Mouse (Mus musculus): ENCODE measurements around the gene Denr. TPM values are rescaled to one million over a fixed set of nuclear protein-coding genes. Genes with fewer than 3 reads are reported as not detected.

Gene Denr
- polyA plus RNA-seq, 1 experiment from 2014 or later, result 82.7 TPM

GRCm38 (mm10) chr5:123869615-123870014 lies 37.4 kb upstream of the Denr start:
- ATAC-seq, result no peak
- Histone ChIP-seq H3K4me1 (replicated peaks; ENCODE audit: control insufficient read depth, insufficient read depth, low read length) (no peaks in the 10 kb centered on the region), H3K4me2 (replicated peaks; ENCODE audit: low read depth) (no peak overlapping the region), H3K9me3 (ENCODE audit: control insufficient read depth) (no peaks in the 10 kb centered on the region), H3K27ac (ENCODE audit: low read depth, low read length) (no peak overlapping the region), H3K9ac (ENCODE audit: low read depth, low read length) (no peak overlapping the region), H3K36me3 (ENCODE audit: control insufficient read depth, insufficient read depth) (no peaks in the 10 kb centered on the region), H3K27me3 (replicated peaks; ENCODE audit: control insufficient read depth, insufficient read depth, low read length) (no peaks in the 10 kb centered on the region), H3K4me3 (ENCODE audit: low read depth, low read length) (no peak overlapping the region)
- WGBS, result 71% methylated on average over 4 of the region's 4 CpGs
- no peak for TF ChIP-seq CTCF (IDR thresholded peaks at IDR 0.05; ENCODE audit: low read depth)

GRCm38 (mm10) chr5:123874177-123874576 lies 32.8 kb upstream of the Denr start:
- Histone ChIP-seq H3K4me2 (replicated peaks; ENCODE audit: low read depth) (no peak overlapping the region), H3K9ac (ENCODE audit: low read depth, low read length) (no peak overlapping the region), H3K9me3 (ENCODE audit: control insufficient read depth) (no peaks in the 10 kb centered on the region), H3K4me3 (ENCODE audit: low read depth, low read length) (no peak overlapping the region), H3K27me3 (replicated peaks; ENCODE audit: control insufficient read depth, insufficient read depth, low read length) (no peaks in the 10 kb centered on the region), H3K36me3 (ENCODE audit: control insufficient read depth, insufficient read depth) (no peaks in the 10 kb centered on the region), H3K27ac (ENCODE audit: low read depth, low read length) (no peak overlapping the region), H3K4me1 (replicated peaks; ENCODE audit: control insufficient read depth, insufficient read depth, low read length) (no peaks in the 10 kb centered on the region)
- WGBS, result 83% methylated on average over 5 of the region's 5 CpGs
- no peak for ATAC-seq
- no peak for TF ChIP-seq CTCF (IDR thresholded peaks at IDR 0.05; ENCODE audit: low read depth)

GRCm38 (mm10) chr5:123878056-123878455 lies 28.9 kb upstream of the Denr start:
- Histone ChIP-seq H3K4me1 (replicated peaks; ENCODE audit: control insufficient read depth, insufficient read depth, low read length) (no peaks in the 10 kb centered on the region), H3K27me3 (replicated peaks; ENCODE audit: control insufficient read depth, insufficient read depth, low read length) (no peaks in the 10 kb centered on the region), H3K9me3 (ENCODE audit: control insufficient read depth) (no peaks in the 10 kb centered on the region), H3K4me3 (ENCODE audit: low read depth, low read length) (peak overlapping the region; percentile 22), H3K4me2 (replicated peaks; ENCODE audit: low read depth) (peak overlapping the region; percentile 58), H3K36me3 (ENCODE audit: control insufficient read depth, insufficient read depth) (no peaks in the 10 kb centered on the region), H3K9ac (ENCODE audit: low read depth, low read length) (no peak overlapping the region), H3K27ac (ENCODE audit: low read depth, low read length) (no peak overlapping the region)
- WGBS, result 15% methylated on average over 14 of the region's 14 CpGs
- TF ChIP-seq CTCF (IDR thresholded peaks at IDR 0.05; ENCODE audit: low read depth), result no peak
- no peak for ATAC-seq

GRCm38 (mm10) chr5:123879928-123880327 lies 27.0 kb upstream of the Denr start, which contains the start of gene Hcar1:
TSS of gene Hcar1 (minus strand) at chr5:123880020.
- H3K27ac ChIP-seq (ENCODE audit: low read depth, low read length), result peak within 1 kb of the TSS; percentile 54; the same call in 1 of the 2 replicates
- peak within 1 kb of the TSS; percentile 58 for H3K4me2 ChIP-seq (replicated peaks; ENCODE audit: low read depth)
- H3K27me3 ChIP-seq (replicated peaks; ENCODE audit: control insufficient read depth, insufficient read depth, low read length), result no peaks in the 10 kb centered on the region
- ATAC-seq, result peak; percentile 54; the same call in 1 of the 2 replicates
- H3K36me3 ChIP-seq (ENCODE audit: control insufficient read depth, insufficient read depth), result no peaks in the 10 kb centered on the region
- WGBS, result 20% methylated on average over 12 of the region's 12 CpGs
- TF ChIP-seq CTCF (IDR thresholded peaks at IDR 0.05; ENCODE audit: low read depth), result no peak; the same call in 1 of the 2 replicates
- peak within 1 kb of the TSS; percentile 22 for H3K4me3 ChIP-seq (ENCODE audit: low read depth, low read length)
- peak within 1 kb of the TSS; percentile 43 for H3K9ac ChIP-seq (ENCODE audit: low read depth, low read length)
- H3K9me3 ChIP-seq (ENCODE audit: control insufficient read depth), result no peaks in the 10 kb centered on the region
- no peaks in the 10 kb centered on the region for H3K4me1 ChIP-seq (replicated peaks; ENCODE audit: control insufficient read depth, insufficient read depth, low read length)

GRCm38 (mm10) chr5:123880778-123881177 lies 26.2 kb upstream of the Denr start:
- no peaks in the 10 kb centered on the region for H3K4me1 ChIP-seq (replicated peaks; ENCODE audit: control insufficient read depth, insufficient read depth, low read length)
- no peaks in the 10 kb centered on the region for H3K27me3 ChIP-seq (replicated peaks; ENCODE audit: control insufficient read depth, insufficient read depth, low read length)
- TF ChIP-seq CTCF (IDR thresholded peaks at IDR 0.05; ENCODE audit: low read depth), result peak; percentile 43
- H3K9ac ChIP-seq (ENCODE audit: low read depth, low read length), result no peak overlapping the region
- 83% methylated on average over 14 of the region's 14 CpGs for whole genome bisulfite sequencing
- no peak overlapping the region for H3K4me3 ChIP-seq (ENCODE audit: low read depth, low read length)
- no peak overlapping the region; the same call in 1 of the 2 replicates for H3K4me2 ChIP-seq (replicated peaks; ENCODE audit: low read depth)
- H3K27ac ChIP-seq (ENCODE audit: low read depth, low read length), result no peak overlapping the region
- ATAC-seq, result no peak
- no peaks in the 10 kb centered on the region for H3K9me3 ChIP-seq (ENCODE audit: control insufficient read depth)
- no peaks in the 10 kb centered on the region for H3K36me3 ChIP-seq (ENCODE audit: control insufficient read depth, insufficient read depth)

- H3K9me3 ChIP-seq (ENCODE audit: control insufficient read depth), result no peaks in the 10 kb centered on the region
- no peak for ATAC-seq
- no peaks in the 10 kb centered on the region for H3K27me3 ChIP-seq (replicated peaks; ENCODE audit: control insufficient read depth, insufficient read depth, low read length)
- H3K4me1 ChIP-seq (replicated peaks; ENCODE audit: control insufficient read depth, insufficient read depth, low read length), result no peaks in the 10 kb centered on the region
- 70% methylated on average over 7 of the region's 7 CpGs for whole genome bisulfite sequencing
- no peak for TF ChIP-seq CTCF (IDR thresholded peaks at IDR 0.05; ENCODE audit: low read depth)
- no peak overlapping the region for H3K9ac ChIP-seq (ENCODE audit: low read depth, low read length)
- no peak overlapping the region for H3K27ac ChIP-seq (ENCODE audit: low read depth, low read length)
- no peak overlapping the region for H3K4me2 ChIP-seq (replicated peaks; ENCODE audit: low read depth)
- H3K36me3 ChIP-seq (ENCODE audit: control insufficient read depth, insufficient read depth), result no peaks in the 10 kb centered on the region
- no peak overlapping the region for H3K4me3 ChIP-seq (ENCODE audit: low read depth, low read length)
Measured at GRCm38 (mm10) chr5:123883891-123884290, 23.1 kb upstream of the Denr start.

- Histone ChIP-seq H3K9ac (ENCODE audit: low read depth, low read length) (no peak overlapping the region), H3K4me3 (ENCODE audit: low read depth, low read length) (no peak overlapping the region), H3K36me3 (ENCODE audit: control insufficient read depth, insufficient read depth) (no peaks in the 10 kb centered on the region), H3K4me2 (replicated peaks; ENCODE audit: low read depth) (no peak overlapping the region), H3K27me3 (replicated peaks; ENCODE audit: control insufficient read depth, insufficient read depth, low read length) (no peaks in the 10 kb centered on the region), H3K9me3 (ENCODE audit: control insufficient read depth) (no peaks in the 10 kb centered on the region), H3K27ac (ENCODE audit: low read depth, low read length) (no peak overlapping the region), H3K4me1 (replicated peaks; ENCODE audit: control insufficient read depth, insufficient read depth, low read length) (no peaks in the 10 kb centered on the region)
- 66% methylated on average over 10 of the region's 10 CpGs for WGBS
- no peak for TF ChIP-seq CTCF (IDR thresholded peaks at IDR 0.05; ENCODE audit: low read depth)
- no peak for ATAC-seq
Measured at GRCm38 (mm10) chr5:123884332-123884731, 22.6 kb upstream of the Denr start.

Data from intestine, postnatal 0 days (tissue).